In the genomic region with DNA sequence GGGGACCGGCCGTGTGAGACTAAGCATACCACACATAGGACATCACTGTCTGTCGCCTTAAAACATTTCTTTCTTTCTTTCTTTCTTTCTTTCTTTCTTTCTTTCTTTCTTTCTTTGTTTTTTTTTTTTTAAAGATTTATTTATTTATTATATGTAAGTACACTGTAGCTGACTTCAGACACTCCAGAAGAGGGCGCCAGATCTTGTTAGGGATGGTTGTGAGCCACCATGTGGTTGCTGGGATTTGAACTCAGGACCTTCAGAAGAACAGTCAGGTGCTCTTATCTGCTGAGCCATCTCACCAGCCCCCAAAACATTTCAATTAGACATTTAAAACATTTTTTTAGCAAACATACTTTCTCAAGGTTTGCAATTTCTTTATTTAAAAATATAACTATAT, we compare ENCODE assay signal across 1 mouse cellular context. TPM values are rescaled to one million over a fixed set of nuclear protein-coding genes. Genes with fewer than 3 reads are reported as not detected.
"Had no signal": no experiment of that assay in that cellular context is flagged by ENCODE, and none has a peak within 500 bp of the region (broad histone marks: within the 10 kb centered on the region; RNA-seq: fewer than 3 reads in every experiment).

No protein-coding gene starts in this region.

RNA-seq across cellular contexts. Expression of a gene that starts 25.2 kb away (rescaled TPM):
- total RNA-seq: liver, adult 2 months had no signal
